Mouse (Mus musculus): ENCODE measurements around the gene Uimc1.

DNA sequence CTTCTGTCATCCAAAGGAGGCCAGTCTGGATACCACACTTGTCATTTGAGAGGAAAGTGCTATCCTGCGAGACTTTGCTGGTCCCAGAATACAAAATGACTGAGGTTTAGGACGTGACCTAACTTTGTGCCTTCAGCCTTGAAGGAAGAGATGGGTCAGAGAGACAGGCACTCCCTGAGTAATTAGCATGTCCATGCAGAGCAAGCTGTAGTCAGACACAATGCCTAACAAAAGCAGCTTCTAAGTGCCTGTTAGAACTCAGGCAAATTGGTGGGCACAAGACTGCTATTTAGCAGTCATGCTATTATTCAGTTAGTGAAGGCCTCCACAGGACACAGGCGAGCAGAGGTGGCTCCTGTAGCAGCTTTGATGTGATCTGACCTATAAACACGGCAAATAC, 77.8 kb downstream of the Uimc1 start:
- TF ChIP-seq CTCF (IDR thresholded peaks at IDR 0.05; ENCODE audit: low read depth, low read length) (no peak), POLR2A (IDR thresholded peaks at IDR 0.05; ENCODE audit: borderline replicate concordance, low read depth, low read length) (no peak)

All from bone marrow macrophage, adult 2 months (primary cell).